19 mouse cellular contexts compared by ENCODE assay signal in genomic region chr14:94775912-94776311, GRCm38 (mm10).
DNase-seq lines count a peak whose midpoint lies in the region; TF ChIP-seq lines count a peak whose summit lies in the region.
"Had no signal": no experiment of that assay in that cellular context is flagged by ENCODE, and none has a peak within 500 bp of the region (broad histone marks: within the 10 kb centered on the region; RNA-seq: fewer than 3 reads in every experiment).

No protein-coding gene starts in this region.

- no peak overlapping the region for H3K4me2 ChIP-seq in CH12.LX (ENCODE audit: insufficient read depth, low read depth, poor library complexity, severe bottlenecking)
- H3K4me2 ChIP-seq: embryonic facial prominence, embryonic 13.5 days; embryonic facial prominence, embryonic 15.5 days; forebrain, embryonic 12.5 days had no signal

- no peak for TF ChIP-seq CTCF in CH12.LX (conservative IDR thresholded peaks at IDR 0.05 in 1 of 2, IDR thresholded peaks at IDR 0.05 in 1 of 2; ENCODE audit: low read depth in 2 of 2, low read length in 2 of 2)

- TF ChIP-seq RAD21 in CH12.LX (IDR thresholded peaks at IDR 0.05; ENCODE audit: low read depth, low read length) = no peak

- dilution Hi-C loops in CH12.LX (cut with MboI; ENCODE audit: extremely low pct_ligation_motif_present, extremely low pct_unique_long_range_greater_than_20kb, low sequenced_read_pairs) = no loop called here

- H3K27ac ChIP-seq in CH12.LX (ENCODE audit: insufficient read depth, low read depth) (no peak overlapping the region), ES-E14 (ENCODE audit: insufficient read depth, low read depth, low read length, poor library complexity, severe bottlenecking) (no peak overlapping the region)
- H3K27ac ChIP-seq: embryonic facial prominence, embryonic 13.5 days; embryonic facial prominence, embryonic 15.5 days; forebrain, embryonic 10.5 days; forebrain, embryonic 12.5 days had no signal

- H3K4me3 ChIP-seq in CH12.LX (replicated peaks in 1 of 3; ENCODE audit: low read depth in 2 of 3, low read length in 2 of 3, poor library complexity in 1 of 3) (no peak overlapping the region), ES-E14 (ENCODE audit: insufficient read depth in 1 of 2, low read depth in 1 of 2, low read length in 2 of 2, poor library complexity in 1 of 2, severe bottlenecking in 1 of 2) (no peak overlapping the region)
- H3K4me3 ChIP-seq: embryonic facial prominence, embryonic 13.5 days; embryonic facial prominence, embryonic 15.5 days; erythroblast, embryonic 14.5 days; forebrain, embryonic 10.5 days; forebrain, embryonic 12.5 days had no signal

- no peaks in the 10 kb centered on the region for H3K4me1 ChIP-seq in CH12.LX (ENCODE audit: control insufficient read depth in 1 of 2, insufficient read depth in 2 of 2)
- H3K4me1 ChIP-seq in ES-E14 (ENCODE audit: control insufficient read depth in 2 of 2, insufficient read depth in 2 of 2, low read length in 2 of 2, poor library complexity in 1 of 2) = no peaks in the 10 kb centered on the region
- H3K4me1 ChIP-seq: embryonic facial prominence, embryonic 13.5 days; embryonic facial prominence, embryonic 15.5 days; forebrain, embryonic 10.5 days; forebrain, embryonic 12.5 days had no signal

- no peaks in the 10 kb centered on the region for H3K36me3 ChIP-seq in CH12.LX (replicated peaks in 1 of 2; ENCODE audit: control insufficient read depth in 1 of 2, insufficient read depth in 1 of 2, low read length in 1 of 2)
- H3K36me3 ChIP-seq in ES-E14 (ENCODE audit: control insufficient read depth, insufficient read depth, low read length, poor library complexity, severe bottlenecking) = no peaks in the 10 kb centered on the region
- H3K36me3 ChIP-seq: embryonic facial prominence, embryonic 13.5 days; embryonic facial prominence, embryonic 15.5 days; forebrain, embryonic 10.5 days; forebrain, embryonic 12.5 days had no signal

- no peaks in the 10 kb centered on the region for H3K9me3 ChIP-seq in CH12.LX (replicated peaks; ENCODE audit: low read length)
- H3K9me3 ChIP-seq in ES-E14 (ENCODE audit: control insufficient read depth, insufficient read depth, low read depth, low read length) = no peaks in the 10 kb centered on the region
- H3K9me3 ChIP-seq: embryonic facial prominence, embryonic 13.5 days; embryonic facial prominence, embryonic 15.5 days; forebrain, embryonic 10.5 days; forebrain, embryonic 12.5 days had no signal

- H3K79me2 ChIP-seq in CH12.LX (replicated peaks; ENCODE audit: control insufficient read depth, extremely low read depth, insufficient read depth, poor library complexity, severe bottlenecking) = no peaks in the 10 kb centered on the region

- H3K9ac ChIP-seq in CH12.LX (ENCODE audit: insufficient read depth, low read depth) (no peak overlapping the region), ES-E14 (ENCODE audit: insufficient read depth, low read depth, low read length, poor library complexity, severe bottlenecking) (no peak overlapping the region)
- H3K9ac ChIP-seq: embryonic facial prominence, embryonic 13.5 days; embryonic facial prominence, embryonic 15.5 days; forebrain, embryonic 12.5 days had no signal

- H3K27me3 ChIP-seq in CH12.LX (replicated peaks) = no peaks in the 10 kb centered on the region
- H3K27me3 ChIP-seq: embryonic facial prominence, embryonic 13.5 days; embryonic facial prominence, embryonic 15.5 days; forebrain, embryonic 12.5 days had no signal

- no peak for TF ChIP-seq POLR2A in CH12.LX (IDR thresholded peaks at IDR 0.05; ENCODE audit: low read depth, low read length)

- in situ Hi-C loops in CH12.LX (cut with MboI; ENCODE audit: low pct_ligation_motif_present, low pct_unique_long_range_greater_than_20kb, low sequenced_read_pairs) (no loop called here), ES-E14 (cut with MboI; ENCODE audit: low sequenced_read_pairs in 2 of 2, unreplicated experiment in 2 of 2) (no loop called here)

- TF ChIP-seq EP300 in CH12.LX (IDR thresholded peaks at IDR 0.05; ENCODE audit: low read length) = no peak

- peak; percentile 5 for DNase-seq in layer of hippocampus, adult 9-11 months
- DNase-seq in layer of hippocampus, adult 18-20 months (ENCODE audit: low spot score in 2 of 2) = no peak
- DNase-seq in CH12.LX (ENCODE audit: extremely low read depth) = no peak
- DNase-seq in ES-E14 (ENCODE audit: low read depth, low spot score) = no peak
- DNase-seq in spleen, adult 18-20 months = no peak
- DNase-seq: adrenal gland, adult 2 months; adrenal gland, postnatal 10 days; adrenal gland, postnatal 25 days; cerebellum, adult 11 months; cerebellum, adult 18-20 months; cerebellum, adult 8-10 months; cerebellum, adult 9-11 months; cerebellum, postnatal 14 days; cerebellum, postnatal 36 days had no signal

TF ChIP-seq in CH12.LX, 34 proteins besides CTCF, POLR2A, EP300 and RAD21:
- TF ChIP-seq TCF12 (IDR thresholded peaks at IDR 0.05; ENCODE audit: low read depth, low read length) (no peak), MAFK (IDR thresholded peaks at IDR 0.05; ENCODE audit: insufficient replicate concordance, low read length) (peak; percentile 66; the same call in 1 of the 2 replicates)

TF ChIP-seq in ES-E14, 5 proteins besides CTCF, POLR2A, EP300 and RAD21:
- TF ChIP-seq ZC3H11A (IDR thresholded peaks at IDR 0.05; ENCODE audit: borderline replicate concordance, low read depth, low read length) (no peak), MAFK (IDR thresholded peaks at IDR 0.05; ENCODE audit: insufficient read depth, low read depth, low read length) (peak; percentile 90), CHD2 (IDR thresholded peaks at IDR 0.05; ENCODE audit: low read depth, low read length) (no peak), ZNF384 (IDR thresholded peaks at IDR 0.05; ENCODE audit: low read depth, low read length) (no peak), HCFC1 (IDR thresholded peaks at IDR 0.05; ENCODE audit: borderline replicate concordance, insufficient read depth, low read length) (no peak)
